Mouse (Mus musculus): ENCODE measurements around the gene Prx.

Gene Prx

DNA sequence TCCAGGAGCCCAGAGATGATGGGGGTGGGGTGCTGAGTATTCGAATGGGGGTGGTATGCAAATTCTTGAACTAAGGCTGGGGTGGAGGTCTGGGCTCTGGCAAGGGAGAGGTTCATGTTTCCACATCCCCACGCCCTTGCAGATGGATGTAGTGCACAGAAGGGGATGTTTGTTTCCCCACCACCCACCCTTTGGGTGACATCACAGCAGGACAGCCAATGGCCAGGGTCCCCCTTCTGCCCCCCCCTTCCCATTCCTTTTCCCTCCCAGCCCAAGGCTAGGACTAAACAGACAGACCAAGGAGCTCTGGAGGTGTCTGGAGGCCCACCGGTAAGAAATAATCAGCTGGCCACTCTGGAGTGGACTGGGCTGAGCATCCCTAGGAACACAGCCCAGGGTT lies at the start of gene Prx:
Gene Prx (plus strand): TSS at position 289 of the 400 bp plus-strand sequence.
- DNase-seq (ENCODE audit: low spot score in 2 of 2), result no peak

DNA sequence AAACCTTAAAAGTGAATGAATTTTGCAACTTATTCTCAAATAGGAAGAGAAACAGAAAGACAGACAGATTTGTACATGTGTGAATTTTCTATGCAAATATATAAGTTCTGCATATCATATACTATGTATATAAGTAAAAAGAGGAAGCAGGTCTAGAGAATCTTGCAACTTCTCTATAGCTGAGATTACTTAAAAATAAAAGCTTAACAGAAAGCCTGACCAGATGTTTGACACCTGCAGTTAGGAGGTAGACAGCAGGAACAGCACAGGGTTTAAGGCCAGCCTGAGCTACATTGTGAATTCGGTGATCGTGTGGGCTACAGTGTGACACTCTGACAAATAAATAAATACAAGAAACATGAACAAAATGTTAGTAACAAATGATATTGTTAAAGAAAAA lies 47.8 kb upstream of the Prx start:
- no peak for DNase-seq (ENCODE audit: low spot score in 2 of 2)

DNA sequence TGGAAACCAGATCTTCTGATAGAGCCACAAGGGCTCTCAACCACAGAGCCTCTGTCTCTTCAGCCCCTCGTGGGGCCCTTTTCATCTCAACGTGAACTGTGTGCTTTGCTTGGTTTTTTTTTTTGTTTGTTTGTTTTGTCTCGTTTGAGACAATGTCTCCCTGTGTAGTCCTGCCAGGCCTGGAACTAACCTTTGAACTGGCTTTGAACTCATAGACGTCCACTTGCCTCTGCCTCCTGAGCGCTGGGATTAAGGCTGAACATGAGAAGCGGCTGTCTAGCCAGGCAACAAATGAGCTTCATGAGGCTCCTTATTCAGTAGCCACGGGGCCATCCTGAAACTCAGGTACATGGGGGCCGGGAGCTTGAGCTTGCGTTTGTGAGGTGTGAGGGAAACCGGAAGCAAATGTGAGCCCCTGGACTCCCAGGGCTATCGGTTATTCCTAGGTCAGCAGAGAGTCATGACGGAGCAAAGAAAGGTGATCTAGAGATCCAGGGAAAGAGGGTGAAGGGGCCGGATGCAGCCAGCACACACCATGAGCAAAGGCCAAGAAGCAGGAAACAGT lies 46.8 kb upstream of the Prx start:
- DNase-seq (ENCODE audit: low spot score in 2 of 2), result no peak

DNA sequence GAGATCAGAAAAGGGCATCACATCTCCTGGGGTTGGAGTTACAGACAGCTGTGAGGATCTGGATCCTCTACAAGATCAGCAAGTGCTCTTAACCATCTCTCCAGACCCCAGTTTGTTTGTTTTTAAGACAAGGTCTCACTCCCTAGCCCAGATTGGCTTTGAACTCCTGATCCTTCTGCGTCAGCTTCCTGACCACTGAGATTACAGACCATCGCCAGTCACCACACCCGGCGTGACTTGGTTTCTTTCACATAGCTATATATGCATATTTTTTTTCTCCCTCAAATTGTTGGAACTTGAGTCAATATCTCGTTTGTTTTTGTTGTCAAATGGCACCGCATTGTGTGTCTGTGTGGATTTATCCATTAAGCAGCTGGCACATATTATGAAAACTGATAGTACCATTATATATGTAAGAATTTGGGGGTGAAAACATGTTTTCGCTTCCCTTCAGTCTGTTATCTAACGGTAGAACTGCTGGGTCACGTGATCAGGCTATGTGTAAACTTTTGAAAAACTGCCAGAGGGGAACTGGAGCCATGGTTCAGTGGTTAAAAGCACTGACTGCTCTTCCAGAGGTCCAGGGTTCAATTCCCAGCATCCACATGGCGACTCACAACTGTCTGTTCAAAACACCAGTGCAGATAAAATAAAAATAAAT lies 44.5 kb upstream of the Prx start:
- DNase-seq (ENCODE audit: low spot score in 2 of 2), result no peak

DNA sequence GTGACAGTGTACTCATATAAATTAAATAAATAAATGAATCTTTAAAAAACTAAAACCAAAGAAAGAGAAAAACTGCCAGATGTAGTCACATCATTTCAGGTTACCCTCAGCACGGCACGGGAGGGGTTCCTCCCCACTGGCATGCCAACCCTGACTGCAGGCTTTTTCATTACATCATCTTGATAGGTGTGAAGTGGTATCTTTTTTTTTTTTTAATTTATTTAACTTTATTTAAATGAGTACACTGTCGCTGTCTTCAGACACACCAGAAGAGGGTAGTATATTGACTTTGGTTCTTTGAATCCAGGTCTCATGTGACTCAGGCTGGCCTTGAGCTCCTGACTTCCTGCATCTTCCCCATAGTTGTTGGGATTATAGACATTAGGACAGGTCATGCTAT lies 43.9 kb upstream of the Prx start:
- no peak for DNase-seq (ENCODE audit: low spot score in 2 of 2)

DNA sequence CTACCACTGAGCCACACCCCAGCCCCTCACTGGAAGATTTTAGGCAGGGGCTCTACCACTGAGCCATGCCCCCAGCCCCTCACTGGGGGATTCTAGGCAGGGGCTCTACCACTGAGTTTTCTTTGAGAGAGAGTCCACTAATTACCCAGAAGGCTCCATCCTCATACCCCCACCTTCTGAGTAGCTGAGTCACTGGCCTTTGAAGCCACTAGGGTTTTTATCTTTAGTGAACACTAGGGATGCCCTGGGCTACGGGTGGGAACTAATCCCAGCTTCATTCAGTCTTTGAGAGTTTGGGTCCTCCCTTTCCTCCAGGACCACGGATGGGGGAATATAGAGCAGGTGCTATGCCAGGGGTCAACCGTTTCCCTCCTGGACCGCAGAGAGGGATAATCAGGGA lies 40.5 kb upstream of the Prx start:
- no peak for DNase-seq (ENCODE audit: low spot score in 2 of 2)

DNA sequence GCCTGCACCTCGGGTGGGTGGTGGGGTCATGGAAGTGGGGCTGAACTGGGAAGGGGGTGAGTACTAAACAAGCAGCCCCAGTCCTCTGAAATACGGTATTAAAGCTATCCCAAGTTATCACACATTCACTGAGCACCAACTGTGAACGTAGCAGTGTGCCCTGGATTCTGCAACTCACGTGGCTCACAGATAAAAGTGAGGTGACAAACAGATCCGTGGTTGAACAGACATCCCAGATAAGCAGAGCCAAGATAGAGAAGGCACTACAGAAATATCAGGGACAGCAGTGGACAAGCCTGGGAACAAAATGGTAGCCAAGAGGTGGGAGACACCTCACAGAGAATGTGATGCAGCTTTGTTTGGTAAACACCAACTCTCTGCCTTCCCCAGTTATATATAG lies 39.5 kb upstream of the Prx start:
- DNase-seq (ENCODE audit: low spot score in 2 of 2), result no peak

DNA sequence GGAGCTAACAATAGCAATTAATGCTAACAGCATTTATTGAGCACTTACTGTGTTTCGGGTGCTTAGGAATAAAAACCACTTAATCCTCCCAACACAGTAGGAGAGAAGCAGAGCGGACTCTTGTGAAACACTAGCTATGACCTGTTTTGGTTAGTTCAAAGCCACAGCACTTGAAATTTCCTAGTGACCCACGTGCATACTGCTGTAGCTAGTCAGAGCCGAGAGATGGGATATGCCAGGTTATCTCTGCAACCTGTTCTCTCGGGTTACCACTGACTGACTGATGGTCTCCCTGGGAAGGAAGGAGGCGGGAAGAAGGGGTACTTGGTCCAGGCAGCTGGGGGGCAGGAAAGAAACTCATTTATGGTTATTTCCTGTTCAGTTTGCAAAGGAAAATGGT lies 38.6 kb upstream of the Prx start:
- no peak for DNase-seq (ENCODE audit: low spot score in 2 of 2)

DNA sequence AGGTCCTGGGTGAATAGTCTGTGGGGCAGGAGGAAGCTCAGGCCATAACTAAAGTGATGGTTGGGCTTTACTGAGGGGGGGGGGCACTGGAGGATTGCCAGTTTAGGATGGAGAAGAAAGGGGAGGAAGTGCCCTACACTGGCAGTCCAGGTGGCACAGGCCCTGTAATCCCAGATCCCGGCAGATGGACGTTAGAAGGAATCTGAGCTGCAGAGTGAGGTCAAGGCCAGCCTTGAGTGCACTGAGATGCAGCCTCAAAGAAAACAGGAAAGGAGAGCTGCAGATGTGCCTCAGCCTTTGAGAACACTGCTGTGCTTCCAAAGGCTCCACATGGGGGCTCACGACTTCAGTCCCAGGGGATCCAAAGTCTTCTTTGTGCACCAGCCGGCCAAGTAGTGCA lies 31.5 kb upstream of the Prx start:
- DNase-seq (ENCODE audit: low spot score in 2 of 2), result no peak

DNA sequence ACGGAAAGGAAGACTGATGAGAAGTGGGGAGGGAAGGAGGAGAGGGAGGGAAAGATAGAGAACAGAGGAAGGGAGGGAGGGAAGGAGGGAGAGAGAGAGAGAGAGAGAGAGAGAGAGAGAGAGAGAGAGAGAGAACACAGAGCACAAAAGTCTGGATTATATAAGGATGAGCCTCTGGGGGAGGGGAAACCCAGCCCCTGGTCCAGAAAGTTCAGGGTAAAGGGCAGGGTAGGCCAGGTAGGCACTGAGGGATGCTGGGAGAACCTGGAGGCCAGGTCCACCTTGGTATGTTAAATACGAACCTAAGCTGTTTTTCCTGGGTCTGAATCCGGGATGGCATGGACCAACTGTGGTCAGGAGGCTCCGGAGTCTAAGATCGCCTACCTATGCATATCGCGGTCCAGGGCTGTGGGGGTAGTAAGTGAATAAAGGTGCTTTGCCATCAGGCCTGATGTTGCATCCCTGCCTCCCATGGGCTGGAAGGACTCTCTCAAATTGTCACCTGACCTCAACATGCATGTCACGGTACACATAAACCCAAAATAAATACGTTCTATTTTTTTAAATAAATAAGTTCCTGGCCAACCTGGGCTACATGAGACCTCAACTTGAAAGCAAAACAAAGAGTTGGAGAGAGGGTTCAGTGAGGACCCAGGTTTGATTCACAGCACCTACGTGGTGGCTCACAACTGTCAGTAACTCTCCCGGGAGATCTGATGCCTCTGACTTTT lies 27.6 kb upstream of the Prx start:
- no peak for DNase-seq (ENCODE audit: low spot score in 2 of 2)

DNA sequence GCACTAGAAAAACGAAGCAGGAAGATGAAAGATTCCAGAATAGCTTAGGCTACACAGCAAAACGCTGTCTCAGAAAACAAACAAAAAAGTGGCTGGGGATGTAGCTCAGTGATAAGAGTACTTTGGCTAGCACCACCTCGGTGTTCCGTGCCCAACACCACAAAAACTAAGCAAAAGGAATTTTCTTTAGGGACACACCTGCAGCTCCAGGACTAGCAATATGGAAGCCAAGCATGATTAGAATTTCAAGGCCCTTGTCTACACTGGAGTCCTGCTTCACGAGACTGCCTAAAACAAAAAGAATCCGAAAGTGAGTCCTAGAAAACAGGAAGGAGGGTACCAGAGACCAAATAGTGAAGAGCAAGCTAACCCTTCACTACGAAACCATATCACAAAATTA lies 26.5 kb upstream of the Prx start:
- no peak for DNase-seq (ENCODE audit: low spot score in 2 of 2)

DNA sequence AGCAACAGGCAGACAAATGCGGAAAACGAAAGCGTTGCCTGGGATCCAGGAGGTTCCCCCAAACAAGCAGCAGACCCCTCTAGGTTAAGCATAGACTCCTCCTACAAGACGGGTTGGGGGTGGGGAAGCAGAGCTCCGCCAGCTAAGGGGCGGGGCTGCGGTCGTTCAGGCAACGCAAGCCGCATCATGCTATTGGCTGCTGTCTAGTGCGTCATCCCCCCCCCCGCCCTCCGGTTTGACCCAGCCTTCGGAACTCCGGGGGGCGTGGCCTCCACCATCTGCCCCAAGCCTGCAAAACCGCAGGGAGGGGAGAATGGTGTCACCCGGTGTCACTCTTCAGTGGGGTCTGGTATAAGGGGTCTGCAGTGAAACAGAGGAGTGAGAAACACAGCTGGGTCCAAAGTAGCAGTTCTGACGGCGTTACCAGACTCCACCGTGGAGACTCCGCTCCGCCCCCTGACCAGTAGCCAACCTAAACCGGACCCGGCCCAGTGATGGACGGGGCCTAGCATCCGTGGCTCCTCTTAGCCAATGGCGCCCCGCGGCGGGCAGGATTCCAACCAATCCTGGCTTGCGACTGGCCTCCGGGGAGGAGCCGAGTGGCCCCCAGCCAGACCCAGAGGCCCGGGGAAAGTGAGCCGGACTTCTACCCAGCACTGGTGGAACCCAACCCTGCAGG lies 25.8 kb upstream of the Prx start, which contains the start of gene Sertad3:
Gene Sertad3 (plus strand): TSS at position 613 of the 679 bp plus-strand sequence.
- DNase-seq (ENCODE audit: low spot score in 2 of 2), result peak; percentile 97

DNA sequence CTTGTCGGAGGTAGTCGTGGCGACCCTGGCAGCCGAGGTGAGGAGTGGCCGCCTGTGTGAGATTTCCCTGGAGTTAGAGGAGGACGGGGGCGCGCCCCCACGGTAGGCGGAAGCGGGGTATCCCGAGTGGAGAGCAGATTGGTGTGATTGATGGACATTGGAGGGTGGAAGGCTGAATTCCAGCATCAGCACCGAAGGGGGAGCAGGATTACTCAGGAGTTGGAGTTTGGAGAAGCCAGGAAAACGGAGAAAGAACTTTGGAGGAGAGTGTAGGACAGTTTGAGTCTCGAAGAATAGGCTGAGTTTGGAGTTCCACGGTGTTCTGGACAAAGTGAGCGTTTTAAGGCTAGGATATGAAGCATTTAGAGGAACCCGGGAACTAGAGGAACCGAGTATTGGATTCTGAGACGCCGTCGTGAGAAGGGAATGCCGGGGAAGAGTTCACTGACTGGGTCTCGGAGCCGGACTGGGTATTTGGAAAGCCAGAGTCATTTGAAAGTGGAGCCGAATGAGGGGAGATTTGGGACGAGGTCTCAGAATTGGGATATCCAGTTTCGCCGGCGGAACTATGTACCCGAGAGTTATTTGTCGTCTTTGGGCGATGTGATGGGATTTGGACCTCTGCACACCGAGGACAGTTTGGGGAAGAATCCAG lies 25.2 kb upstream of the Prx start:
- DNase-seq (ENCODE audit: low spot score in 2 of 2), result no peak

DNA sequence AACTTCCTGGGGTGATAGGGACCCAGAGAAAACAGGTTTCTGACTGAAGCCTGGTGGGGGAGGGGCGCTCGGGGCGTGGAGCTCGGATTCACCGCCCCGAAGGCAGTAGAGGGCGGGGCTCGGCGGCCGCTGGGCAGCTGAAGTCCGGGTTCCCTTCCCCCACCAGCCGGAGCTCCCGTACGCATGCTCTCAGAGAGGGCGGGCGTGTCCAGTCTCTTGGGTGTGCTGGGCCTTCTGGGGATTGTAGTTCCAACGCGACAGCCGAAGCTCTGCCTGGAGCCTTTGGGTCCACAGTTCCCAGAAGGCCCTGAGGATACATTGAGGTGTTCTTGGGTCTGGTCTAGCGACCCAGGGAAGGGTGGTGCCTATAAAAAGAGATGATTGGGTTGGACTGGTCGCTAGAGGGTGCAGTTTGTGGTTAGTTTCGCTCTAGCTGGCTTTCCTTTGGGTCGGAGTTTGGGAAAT lies 24.6 kb upstream of the Prx start:
- peak; percentile 90 to 93 for DNase-seq (ENCODE audit: low spot score in 2 of 2)

DNA sequence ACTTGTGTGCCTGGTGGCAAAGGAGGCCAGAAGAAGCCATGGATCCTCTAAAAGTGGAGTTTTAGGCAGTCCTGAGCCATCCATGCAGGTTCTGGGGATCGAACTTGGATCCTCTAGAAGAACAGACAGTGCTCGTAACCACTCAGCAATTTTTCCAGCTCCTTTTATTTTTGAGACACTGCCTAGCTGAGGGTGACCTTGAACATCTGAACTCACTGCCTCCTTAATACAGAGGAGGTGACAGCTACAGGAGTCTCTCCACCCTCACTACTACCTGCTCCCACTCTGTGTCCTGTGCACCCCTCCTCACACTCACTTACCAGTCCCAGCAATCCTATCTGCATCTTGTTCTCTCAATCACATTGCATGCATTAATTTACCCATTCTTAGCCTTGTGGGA lies 23.5 kb upstream of the Prx start:
- no peak for DNase-seq (ENCODE audit: low spot score in 2 of 2)

DNA sequence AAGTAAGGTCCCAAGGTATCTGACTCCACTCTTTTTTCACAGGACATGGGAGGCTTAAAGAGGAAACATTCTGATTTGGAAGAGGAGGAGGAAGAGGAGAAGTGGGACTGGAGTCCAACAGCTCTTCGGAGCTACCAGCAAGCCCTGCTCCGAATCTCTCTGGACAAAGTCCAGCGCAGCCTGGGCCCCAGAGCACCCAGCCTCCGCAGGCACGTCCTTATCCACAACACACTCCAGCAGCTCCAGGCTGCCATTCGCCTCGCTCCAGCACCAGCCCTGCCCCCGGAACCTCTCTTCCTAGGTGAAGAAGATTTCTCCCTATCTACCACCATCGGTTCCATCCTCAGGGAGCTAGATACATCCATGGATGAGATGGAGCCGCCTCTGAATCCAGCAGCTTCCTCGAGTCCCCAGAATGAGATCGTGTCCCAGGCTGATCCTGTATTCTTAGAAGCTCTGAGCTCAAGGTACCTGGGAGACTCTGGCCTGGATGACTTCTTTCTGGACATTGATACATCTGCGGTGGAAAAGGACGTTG lies 23.0 kb upstream of the Prx start:
- no peak for DNase-seq (ENCODE audit: low spot score in 2 of 2)

DNA sequence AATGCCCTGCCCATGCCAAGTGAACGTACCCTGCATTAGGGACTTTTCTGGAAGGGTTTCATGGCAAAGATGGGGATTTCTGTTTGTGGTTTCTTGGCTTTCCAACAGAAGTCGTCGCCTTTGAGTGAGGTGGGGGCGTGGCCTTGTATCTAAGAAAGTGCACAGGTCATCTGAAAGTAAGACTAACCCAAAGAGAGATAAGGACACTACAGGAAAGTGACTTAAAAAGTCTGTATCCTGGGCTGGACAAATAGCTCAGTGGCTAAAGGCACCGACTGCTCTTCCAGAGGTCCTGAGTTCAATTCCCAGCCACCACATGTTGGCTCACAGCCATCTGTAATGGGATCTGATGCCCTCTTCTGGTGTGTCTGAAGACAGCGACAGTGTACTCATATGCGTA lies 20.6 kb upstream of the Prx start:
- DNase-seq (ENCODE audit: low spot score in 2 of 2), result no peak

DNA sequence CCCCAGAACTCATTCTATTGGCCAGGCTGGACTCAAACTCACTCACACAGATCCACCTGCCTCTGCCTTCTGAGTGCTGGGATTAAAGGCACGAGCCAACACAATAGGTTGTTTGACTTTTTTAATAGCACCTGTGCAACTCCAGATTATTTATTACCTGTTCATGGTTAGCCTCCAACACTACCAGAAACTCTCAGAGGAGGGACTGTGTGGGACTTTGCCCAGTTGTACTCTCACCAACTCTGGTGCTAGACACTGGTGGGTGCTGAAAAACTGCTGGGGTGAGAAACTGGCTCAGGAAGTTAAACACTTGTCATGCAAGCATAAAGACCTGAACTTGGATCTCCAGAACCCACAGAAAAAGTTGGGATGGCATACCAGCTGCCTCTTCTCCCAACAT lies 19.4 kb upstream of the Prx start:
- DNase-seq (ENCODE audit: low spot score in 2 of 2), result no peak

DNA sequence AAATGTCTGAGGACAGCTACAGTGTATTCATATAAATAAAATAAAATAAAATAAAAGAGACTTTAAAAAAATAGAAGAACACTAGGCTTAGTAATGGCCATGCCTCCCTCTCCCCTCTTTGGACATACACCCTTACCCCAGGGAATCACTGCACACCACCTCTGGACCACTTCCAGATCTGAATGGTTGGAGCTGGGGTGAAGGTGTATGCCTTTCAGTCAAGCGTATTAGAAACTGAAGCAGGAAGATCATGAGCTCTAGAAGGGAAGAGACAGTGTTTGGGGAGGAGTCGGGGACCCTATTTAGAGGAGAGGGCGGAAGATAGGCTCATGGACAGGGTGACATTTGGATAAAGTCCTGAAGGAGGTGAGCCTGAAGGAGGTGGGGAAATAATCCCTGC lies 18.6 kb upstream of the Prx start:
- no peak for DNase-seq (ENCODE audit: low spot score in 2 of 2)

DNA sequence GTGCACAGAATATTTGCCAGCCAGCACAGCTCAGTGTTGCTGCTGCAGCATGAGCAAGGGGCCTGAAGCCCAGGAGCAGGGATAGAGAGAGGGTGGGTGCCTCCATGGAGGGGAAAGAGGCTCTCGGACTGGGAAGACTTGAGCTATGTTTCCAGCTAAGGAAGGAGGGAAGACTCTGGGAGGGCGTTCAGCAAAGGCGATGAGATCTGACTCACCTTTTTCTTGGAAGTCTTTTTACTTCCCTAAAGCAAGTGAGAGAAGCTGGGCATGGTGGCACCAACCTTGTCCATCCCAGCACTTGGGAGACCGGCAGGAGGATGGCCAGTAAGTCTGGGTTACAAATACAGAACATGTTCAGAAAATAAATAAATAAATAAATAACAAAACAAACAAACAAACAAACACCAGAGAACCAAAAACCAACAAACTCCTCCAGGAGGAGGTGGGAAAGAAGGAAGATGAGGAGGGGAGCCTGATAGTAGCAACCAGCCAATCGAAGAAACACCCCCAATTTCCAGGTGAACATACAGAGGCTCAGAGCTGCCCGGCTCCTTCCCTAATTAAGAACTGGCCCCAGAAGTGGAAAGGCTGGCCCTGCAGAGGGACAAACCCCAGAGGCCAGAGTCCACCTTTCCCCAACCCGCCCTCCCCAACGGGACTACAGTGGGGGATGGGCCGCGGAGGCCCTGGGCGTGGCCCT lies 18.0 kb upstream of the Prx start:
- DNase-seq (ENCODE audit: low spot score in 2 of 2), result no peak

DNA sequence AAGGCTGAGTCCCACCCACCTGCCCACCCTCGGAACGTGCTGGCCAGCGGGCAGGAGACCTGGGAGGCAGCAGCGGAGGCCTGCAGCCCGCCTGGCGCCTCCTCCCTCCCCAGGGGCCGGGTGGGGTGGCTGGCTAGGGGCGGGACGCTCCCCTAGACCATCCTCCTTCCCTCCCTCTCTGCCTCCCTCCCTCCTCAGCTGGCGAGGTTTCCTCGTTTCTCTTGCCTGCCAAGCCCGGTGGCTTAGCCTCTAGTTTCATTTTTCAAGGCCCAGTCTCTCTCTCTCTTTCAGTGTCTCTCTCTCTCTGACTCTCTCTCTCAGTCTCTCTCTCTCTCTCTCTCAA lies 17.5 kb upstream of the Prx start:
- no peak for DNase-seq (ENCODE audit: low spot score in 2 of 2)
